Mouse (Mus musculus) stomach, embryonic 16.5 days (tissue): ENCODE measurements around the gene Manf. TPM values are rescaled to one million over a fixed set of nuclear protein-coding genes. Genes with fewer than 3 reads are reported as not detected.

ENCODE experiments used
- ATAC-seq: fragments of 200-750 bp; cut with Nextera tagmentation; 2 replicates; pipeline ENCODE4 v1.8.0; 2017; ENCODE audit warnings: moderate number of reproducible peaks, moderate TSS enrichment; ENCODE audit not compliant: insufficient read depth, low FRiP score
- H3K27ac ChIP-seq: fragments of 300-500 bp; sonication (generic); 2 replicates; pipeline ENCODE4 v1.5.1; 2014; ENCODE audit warnings: low read length
- H3K27me3 ChIP-seq: fragments of 300-500 bp; sonication (generic); 2 replicates; pipeline ENCODE4 v1.6.1; 2014; ENCODE audit warnings: low read length, control low read depth, mixed read lengths; ENCODE audit not compliant: control insufficient read depth, insufficient read depth
- H3K36me3 ChIP-seq: fragments of 300-500 bp; sonication (generic); 2 replicates; pipeline ENCODE4 v1.6.1; 2014; ENCODE audit warnings: low read length; ENCODE audit not compliant: control insufficient read depth, insufficient read depth
- H3K4me1 ChIP-seq: fragments of 300-500 bp; sonication (generic); 2 replicates; pipeline ENCODE4 v1.6.1; 2014; ENCODE audit warnings: low read length, control low read depth, mixed read lengths; ENCODE audit not compliant: control insufficient read depth, insufficient read depth
- H3K4me2 ChIP-seq: fragments of 300-500 bp; sonication (generic); 2 replicates; pipeline ENCODE4 v1.6.1; 2014; ENCODE audit warnings: low read depth, low read length, mixed read lengths
- H3K4me3 ChIP-seq: fragments of 300-500 bp; sonication (generic); replicated peaks from 2 replicates; pipeline ENCODE4 v1.5.1; 2014; ENCODE audit warnings: mild to moderate bottlenecking, low read length
- H3K9ac ChIP-seq: fragments of 300-500 bp; sonication (generic); 2 replicates; pipeline ENCODE4 v1.6.1; 2014; ENCODE audit warnings: low read length
- H3K9me3 ChIP-seq: fragments of 300-500 bp; sonication (generic); replicated peaks from 2 replicates; pipeline ENCODE4 v1.6.1; 2016; ENCODE audit warnings: low read length, control low read depth; ENCODE audit not compliant: control insufficient read depth
- WGBS: fragments of 180-500 bp; shearing (Covaris S2); extraction: QIAGEN DNeasy Blood & Tissue Kit; methylation state at CpG from one replicate; pipeline ENCODE4 v1.1.7; 2014; 5-methylcytosine and 5-hydroxymethylcytosine counted together
- polyA plus RNA-seq: library from polyadenylated mRNA; unstranded; fragments of >200 nt; fragmentation: Nextera tagmentation; extraction: Ambion mirVana; gene quantifications from 2 replicates; pipeline ENCODE4 v1.2.1, GENCODE M21; 2015

Manf gene
- polyA plus RNA-seq, 1 experiment from 2014 or later, result 339 TPM

GRCm38 (mm10) chr9:106886828-106887702 lies 4.7 kb downstream of the Manf start, which contains the start of gene Rbm15b:
Gene Rbm15b (minus strand): TSS chr9:106887428.
- peaks cover 59% of the 10 kb centered on the region for H3K4me1 ChIP-seq
- H3K9me3 ChIP-seq, result no peaks in the 10 kb centered on the region
- peak within 1 kb of the TSS; percentile 98 for H3K4me2 ChIP-seq
- peak within 1 kb of the TSS; percentile 84 for H3K27ac ChIP-seq
- no peaks in the 10 kb centered on the region for H3K27me3 ChIP-seq
- peak; percentile 84 for ATAC-seq
- WGBS, result 2% methylated on average over 100 of the region's 101 CpGs
- peaks cover 11% of the 10 kb centered on the region; the same call in 1 of the 2 replicates for H3K36me3 ChIP-seq
- peak within 1 kb of the TSS; percentile 74 for H3K4me3 ChIP-seq
- H3K9ac ChIP-seq, result peak within 1 kb of the TSS; percentile 98

GRCm38 (mm10) chr9:106885901-106886731 lies 5.7 kb downstream of the Manf start:
- Histone ChIP-seq H3K9me3 (no peaks in the 10 kb centered on the region), H3K4me1 (peaks cover 61% of the 10 kb centered on the region), H3K4me2 (peak overlapping the region; percentile 98), H3K27me3 (no peaks in the 10 kb centered on the region), H3K27ac (peak overlapping the region; percentile 66), H3K4me3 (peak overlapping the region; percentile 74), H3K36me3 (peaks cover 11% of the 10 kb centered on the region; the same call in 1 of the 2 replicates), H3K9ac (peak overlapping the region; percentile 98)
- peak; percentile 14; the same call in 1 of the 2 replicates for ATAC-seq
- under 1% methylated on average over 102 of the region's 107 CpGs for WGBS

GRCm38 (mm10) chr9:106884996-106885900 lies 6.5 kb downstream of the Manf start:
- no peak for ATAC-seq
- H3K4me1 ChIP-seq, result peaks cover 52% of the 10 kb centered on the region
- H3K36me3 ChIP-seq, result peaks cover 10% of the 10 kb centered on the region; the same call in 1 of the 2 replicates
- H3K9me3 ChIP-seq, result no peaks in the 10 kb centered on the region
- 15% methylated on average over 44 of the region's 44 CpGs for WGBS
- H3K4me2 ChIP-seq, result peak overlapping the region; percentile 98
- H3K27ac ChIP-seq, result no peak overlapping the region
- no peaks in the 10 kb centered on the region for H3K27me3 ChIP-seq
- H3K4me3 ChIP-seq, result peak overlapping the region; percentile 74
- H3K9ac ChIP-seq, result peak overlapping the region; percentile 98

GRCm38 (mm10) chr9:106884306-106884705 lies 7.5 kb downstream of the Manf start:
- no peaks in the 10 kb centered on the region for H3K9me3 ChIP-seq
- H3K4me1 ChIP-seq, result peaks cover 44% of the 10 kb centered on the region
- ATAC-seq, result no peak
- H3K9ac ChIP-seq, result peak overlapping the region; percentile 98
- no peak overlapping the region for H3K27ac ChIP-seq
- WGBS, result 25% methylated on average over 16 of the region's 16 CpGs
- H3K4me2 ChIP-seq, result peak overlapping the region; percentile 98
- peak overlapping the region; percentile 74 for H3K4me3 ChIP-seq
- no peaks in the 10 kb centered on the region for H3K27me3 ChIP-seq
- H3K36me3 ChIP-seq, result peaks cover 4% of the 10 kb centered on the region; the same call in 1 of the 2 replicates

GRCm38 (mm10) chr9:106883085-106883484 lies 8.7 kb downstream of the Manf start:
- 73% methylated on average over 3 of the region's 3 CpGs for WGBS
- H3K9ac ChIP-seq, result peak overlapping the region; percentile 35; the same call in 1 of the 2 replicates
- no peaks in the 10 kb centered on the region for H3K27me3 ChIP-seq
- H3K36me3 ChIP-seq, result peaks cover 8% of the 10 kb centered on the region
- no peak overlapping the region for H3K4me3 ChIP-seq
- H3K9me3 ChIP-seq, result no peaks in the 10 kb centered on the region
- no peak overlapping the region for H3K4me2 ChIP-seq
- H3K27ac ChIP-seq, result no peak overlapping the region
- H3K4me1 ChIP-seq, result peaks cover 44% of the 10 kb centered on the region
- no peak for ATAC-seq

GRCm38 (mm10) chr9:106882176-106882575 lies 9.6 kb downstream of the Manf start:
- H3K9me3 ChIP-seq, result no peaks in the 10 kb centered on the region
- H3K9ac ChIP-seq, result no peak overlapping the region
- H3K4me3 ChIP-seq, result no peak overlapping the region
- H3K36me3 ChIP-seq, result peaks cover 8% of the 10 kb centered on the region
- no peak overlapping the region for H3K4me2 ChIP-seq
- H3K27ac ChIP-seq, result no peak overlapping the region
- peaks cover 37% of the 10 kb centered on the region for H3K4me1 ChIP-seq
- H3K27me3 ChIP-seq, result no peaks in the 10 kb centered on the region
- 80% methylated on average over 4 of the region's 4 CpGs for WGBS
- ATAC-seq, result no peak

GRCm38 (mm10) chr9:106881071-106881755 lies 10.6 kb downstream of the Manf start:
- Histone ChIP-seq H3K4me2 (no peak overlapping the region), H3K4me3 (no peak overlapping the region), H3K9ac (no peak overlapping the region), H3K27me3 (no peaks in the 10 kb centered on the region), H3K27ac (no peak overlapping the region), H3K9me3 (no peaks in the 10 kb centered on the region), H3K4me1 (peaks cover 37% of the 10 kb centered on the region), H3K36me3 (peaks cover 12% of the 10 kb centered on the region)
- ATAC-seq, result no peak
- 59% methylated on average over 4 of the region's 4 CpGs for WGBS

GRCm38 (mm10) chr9:106879471-106879870 lies 12.3 kb downstream of the Manf start:
- no peaks in the 10 kb centered on the region for H3K9me3 ChIP-seq
- H3K4me1 ChIP-seq, result peaks cover 21% of the 10 kb centered on the region
- WGBS, result 71% methylated on average over 4 of the region's 4 CpGs
- no peak overlapping the region for H3K9ac ChIP-seq
- H3K4me2 ChIP-seq, result no peak overlapping the region
- H3K36me3 ChIP-seq, result peaks cover 19% of the 10 kb centered on the region
- no peak overlapping the region for H3K27ac ChIP-seq
- H3K27me3 ChIP-seq, result no peaks in the 10 kb centered on the region
- ATAC-seq, result no peak
- no peak overlapping the region for H3K4me3 ChIP-seq
